Mouse (Mus musculus) E14TG2a.4 (cell line): ENCODE measurements at regions not wholly inside any gene's neighbourhood (a gene's known extent, or its start where the extent isn't known, plus 50 kb on each side); places are given as distances from the start of the nearest gene placed in this dataset.

Experiments used
- CTCF ChIP-seq: conservative IDR thresholded peaks from 2 replicates; pipeline ENCODE4 v1.5.1; 2014; ENCODE audit warnings: low read length
- NANOG ChIP-seq: IDR thresholded peaks from 2 replicates; pipeline ENCODE4 v1.6.1; 2014; ENCODE audit warnings: borderline replicate concordance, low read length, mixed read lengths
- POU5F1 ChIP-seq: IDR thresholded peaks from 2 replicates; pipeline ENCODE4 v1.6.1; 2014; ENCODE audit warnings: low read length, borderline replicate concordance

DNA sequence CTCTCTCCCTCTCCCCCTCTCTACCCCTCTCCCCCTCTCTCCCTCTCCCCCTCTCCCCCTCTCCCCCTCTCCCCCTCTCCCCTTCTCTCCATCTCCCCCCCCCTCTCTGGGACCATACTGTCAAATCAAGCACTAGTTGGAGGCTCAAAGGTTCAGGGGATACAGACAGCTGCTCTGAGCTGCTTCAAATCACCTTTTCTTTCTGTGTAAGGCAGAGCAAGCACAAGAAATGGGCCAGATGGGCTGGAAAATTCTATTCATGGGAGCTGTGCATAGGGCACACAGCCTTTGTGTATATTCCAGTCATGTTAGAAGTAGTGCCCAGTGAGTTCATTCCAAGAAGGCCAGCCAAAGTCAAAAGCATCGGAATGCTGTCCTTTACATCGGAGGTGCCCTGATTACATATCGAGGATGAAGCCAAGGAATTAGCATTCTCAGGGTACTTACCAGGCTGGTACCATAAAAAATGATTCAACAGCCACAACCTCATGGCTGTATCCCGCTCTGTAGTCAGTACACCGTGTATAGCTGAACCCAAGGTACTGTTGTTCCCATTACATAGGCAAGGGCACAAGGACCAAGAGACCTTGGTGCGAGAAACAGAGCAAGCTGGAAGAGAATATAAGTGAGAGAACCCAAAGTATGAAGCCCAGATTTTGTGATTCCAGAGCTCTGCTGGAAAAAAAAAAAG lies 381.9 kb upstream of the Rack1 start:
- TF ChIP-seq CTCF = no peak
- no peak for TF ChIP-seq POU5F1
- TF ChIP-seq NANOG = no peak
